Mouse (Mus musculus): ENCODE measurements around the gene Parpbp. TPM values are rescaled to one million over a fixed set of nuclear protein-coding genes. Genes with fewer than 3 reads are reported as not detected.

The Parpbp gene
- polyA plus RNA-seq, 1 experiment, result 1.9 TPM

DNA sequence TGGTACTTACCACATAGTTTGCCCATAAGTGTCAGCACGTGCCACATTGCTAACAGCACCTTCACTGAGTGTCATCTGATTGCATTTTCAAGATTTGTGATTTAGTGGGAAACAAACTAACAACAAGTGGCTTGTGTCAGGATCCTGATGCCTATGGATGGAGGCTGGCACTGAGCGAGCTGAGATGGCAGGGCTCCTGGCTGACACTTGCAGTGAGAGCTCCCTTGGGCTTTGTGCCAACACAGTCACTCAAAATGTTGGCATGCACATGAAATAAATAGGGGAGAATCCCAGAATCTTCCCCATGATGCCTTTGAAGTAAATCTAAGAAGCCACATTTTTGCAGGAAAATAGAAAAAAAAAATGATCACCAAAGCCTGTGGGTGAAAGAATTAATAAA is 33.5 kb downstream of the Parpbp start:
- TF ChIP-seq CEBPB (IDR thresholded peaks at IDR 0.05; ENCODE audit: insufficient read depth, poor library complexity, severe bottlenecking) (no peak), USF1 (IDR thresholded peaks at IDR 0.05; ENCODE audit: low read depth) (no peak), TCF3 (IDR thresholded peaks at IDR 0.05; ENCODE audit: insufficient read length, low read depth) (no peak), MYOG (IDR thresholded peaks at IDR 0.05; ENCODE audit: control insufficient read depth in 1 of 3, insufficient read depth in 1 of 3, insufficient read length in 2 of 3, low read depth in 2 of 3) (no peak)
- Histone ChIP-seq H3K4me3 (no peak overlapping the region), H3K36me3 (ENCODE audit: control insufficient read depth, insufficient read depth) (peaks cover 3% of the 10 kb centered on the region), H3K79me2 (ENCODE audit: control insufficient read depth, insufficient read depth) (no peaks in the 10 kb centered on the region), H3ac (ENCODE audit: control insufficient read depth, insufficient read length) (no peak overlapping the region), H3K4me2 (ENCODE audit: low read depth) (no peak overlapping the region), H3K27me3 (ENCODE audit: control insufficient read depth, insufficient read depth, insufficient read length) (no peaks in the 10 kb centered on the region)

DNA sequence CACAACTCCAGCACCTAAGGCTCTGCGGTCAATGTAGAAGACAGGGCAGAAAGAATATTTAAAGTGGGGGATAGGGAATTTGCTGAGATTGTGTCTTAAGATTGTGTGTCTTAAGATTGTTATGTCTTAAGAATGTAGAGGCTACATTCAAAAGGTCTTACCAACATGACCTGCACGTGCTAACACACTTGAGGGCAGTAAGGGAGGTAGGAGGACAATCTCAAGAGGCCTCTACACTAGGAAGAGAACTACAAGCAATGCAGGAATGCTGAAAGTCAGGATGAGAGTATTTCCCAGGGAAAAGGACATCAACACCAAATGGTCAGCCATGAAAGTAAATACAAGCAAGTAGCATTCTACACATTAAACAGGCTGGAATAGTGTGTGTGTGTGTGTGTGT is 40.6 kb downstream of the Parpbp start:
- H3K27me3 ChIP-seq (ENCODE audit: control insufficient read depth, insufficient read depth, insufficient read length), result no peaks in the 10 kb centered on the region
- H3K36me3 ChIP-seq (ENCODE audit: control insufficient read depth, insufficient read depth), result peaks cover 3% of the 10 kb centered on the region
- H3K79me2 ChIP-seq (ENCODE audit: control insufficient read depth, insufficient read depth), result no peaks in the 10 kb centered on the region
- no peak overlapping the region for H3ac ChIP-seq (ENCODE audit: control insufficient read depth, insufficient read length)
- TF ChIP-seq MYOD1 (IDR thresholded peaks at IDR 0.05; ENCODE audit: control insufficient read depth in 1 of 3, insufficient read length in 2 of 3, low read depth in 2 of 3), result no peak
- no peak for TF ChIP-seq TCF12 (IDR thresholded peaks at IDR 0.05; ENCODE audit: insufficient read depth, poor library complexity, severe bottlenecking)
- TF ChIP-seq POLR2A (IDR thresholded peaks at IDR 0.05; ENCODE audit: insufficient read length, low read depth), result no peak
- no peak for TF ChIP-seq E2F4 (IDR thresholded peaks at IDR 0.05; ENCODE audit: insufficient read depth)
- TF ChIP-seq TCF3 (IDR thresholded peaks at IDR 0.05; ENCODE audit: insufficient read length, low read depth), result no peak
- no peak for TF ChIP-seq POLR2AphosphoS2 (IDR thresholded peaks at IDR 0.05; ENCODE audit: insufficient read length, low read depth)
- no peak for TF ChIP-seq USF1 (IDR thresholded peaks at IDR 0.05; ENCODE audit: low read depth)
- TF ChIP-seq CEBPB (IDR thresholded peaks at IDR 0.05; ENCODE audit: insufficient read depth, poor library complexity, severe bottlenecking), result no peak
- TF ChIP-seq MYOG (IDR thresholded peaks at IDR 0.05; ENCODE audit: control insufficient read depth in 1 of 3, insufficient read depth in 1 of 3, insufficient read length in 2 of 3, low read depth in 2 of 3), result no peak
- no peak for TF ChIP-seq SRF (IDR thresholded peaks at IDR 0.05; ENCODE audit: control insufficient read depth, insufficient read length, low read depth)
- TF ChIP-seq MAX (IDR thresholded peaks at IDR 0.05; ENCODE audit: low read depth), result no peak
- TF ChIP-seq REST (IDR thresholded peaks at IDR 0.05; ENCODE audit: insufficient read depth, insufficient read length), result no peak
- H3K4me3 ChIP-seq, result no peak overlapping the region
- no peak overlapping the region for H3K4me2 ChIP-seq (ENCODE audit: low read depth)

DNA sequence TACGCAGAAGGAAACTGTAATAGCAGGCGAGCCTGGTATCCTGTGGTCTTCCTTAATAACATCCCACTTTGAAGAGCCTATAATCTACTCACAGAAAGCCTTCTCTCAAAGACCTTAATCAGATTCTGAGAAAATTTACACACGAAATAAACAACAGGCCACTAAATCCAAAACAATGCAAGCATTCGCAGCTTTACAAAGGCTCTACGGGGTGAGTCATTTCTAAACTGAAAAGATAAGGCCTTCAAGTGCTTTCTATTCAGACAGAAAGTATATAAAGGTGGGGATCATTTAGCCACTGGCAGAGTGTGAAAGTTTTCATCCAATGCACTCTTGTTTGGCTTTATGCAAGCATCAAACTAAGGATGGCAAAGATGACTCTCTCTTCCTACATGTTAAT is 56.0 kb downstream of the Parpbp start, which contains the start of gene Pmch:
Gene Pmch (plus strand): TSS at position 301 of the 400 bp plus-strand sequence.
- H3K27me3 ChIP-seq (ENCODE audit: control insufficient read depth, insufficient read depth, insufficient read length), result no peaks in the 10 kb centered on the region
- no peaks in the 10 kb centered on the region for H3K79me2 ChIP-seq (ENCODE audit: control insufficient read depth, insufficient read depth)
- H3ac ChIP-seq (ENCODE audit: control insufficient read depth, insufficient read length), result no peak within 1 kb of the TSS
- H3K36me3 ChIP-seq (ENCODE audit: control insufficient read depth, insufficient read depth), result peaks cover 7% of the 10 kb centered on the region
- TF ChIP-seq REST (IDR thresholded peaks at IDR 0.05; ENCODE audit: insufficient read depth, insufficient read length), result no peak
- TF ChIP-seq TCF12 (IDR thresholded peaks at IDR 0.05; ENCODE audit: insufficient read depth, poor library complexity, severe bottlenecking), result no peak
- no peak for TF ChIP-seq E2F4 (IDR thresholded peaks at IDR 0.05; ENCODE audit: insufficient read depth)
- no peak within 1 kb of the TSS for H3K4me3 ChIP-seq
- no peak within 1 kb of the TSS for H3K4me2 ChIP-seq (ENCODE audit: low read depth)

DNA sequence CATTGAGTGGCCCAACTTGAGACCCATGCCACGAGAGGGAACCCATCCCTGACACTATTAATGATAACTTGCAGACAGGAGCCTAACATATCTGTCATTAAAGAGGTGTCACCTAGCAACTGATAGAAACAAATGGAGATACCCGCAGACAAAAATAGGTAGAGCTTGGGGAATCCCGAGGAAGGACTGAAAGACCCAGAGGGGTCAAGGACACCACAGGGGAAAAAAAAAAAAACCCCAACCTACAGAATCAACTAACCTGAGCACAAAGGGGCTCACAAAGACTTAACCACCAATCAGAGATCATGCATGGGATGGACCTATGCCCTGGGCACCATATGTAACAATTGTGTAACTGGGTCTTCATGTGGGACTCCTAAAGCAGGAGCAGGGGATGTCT is 79.4 kb downstream of the Parpbp start:
- H3K27me3 ChIP-seq (ENCODE audit: control insufficient read depth, insufficient read depth, insufficient read length), result no peaks in the 10 kb centered on the region
- H3K4me2 ChIP-seq (ENCODE audit: low read depth), result no peak overlapping the region
- H3K79me2 ChIP-seq (ENCODE audit: control insufficient read depth, insufficient read depth), result no peaks in the 10 kb centered on the region
- H3ac ChIP-seq (ENCODE audit: control insufficient read depth, insufficient read length), result no peak overlapping the region
- no peak for TF ChIP-seq MYOG (IDR thresholded peaks at IDR 0.05; ENCODE audit: control insufficient read depth in 1 of 3, insufficient read depth in 1 of 3, insufficient read length in 2 of 3, low read depth in 2 of 3)
- no peak for TF ChIP-seq POLR2A (IDR thresholded peaks at IDR 0.05; ENCODE audit: insufficient read length, low read depth)
- TF ChIP-seq SRF (IDR thresholded peaks at IDR 0.05; ENCODE audit: control insufficient read depth, insufficient read length, low read depth), result no peak
- TF ChIP-seq TCF12 (IDR thresholded peaks at IDR 0.05; ENCODE audit: insufficient read depth, poor library complexity, severe bottlenecking), result no peak
- no peak for TF ChIP-seq E2F4 (IDR thresholded peaks at IDR 0.05; ENCODE audit: insufficient read depth)
- TF ChIP-seq POLR2AphosphoS2 (IDR thresholded peaks at IDR 0.05; ENCODE audit: insufficient read length, low read depth), result no peak
- TF ChIP-seq MYOD1 (IDR thresholded peaks at IDR 0.05; ENCODE audit: control insufficient read depth in 1 of 3, insufficient read length in 2 of 3, low read depth in 2 of 3), result no peak
- TF ChIP-seq USF1 (IDR thresholded peaks at IDR 0.05; ENCODE audit: low read depth), result no peak
- no peak for TF ChIP-seq MAX (IDR thresholded peaks at IDR 0.05; ENCODE audit: low read depth)
- TF ChIP-seq TCF3 (IDR thresholded peaks at IDR 0.05; ENCODE audit: insufficient read length, low read depth), result no peak
- TF ChIP-seq REST (IDR thresholded peaks at IDR 0.05; ENCODE audit: insufficient read depth, insufficient read length), result no peak
- TF ChIP-seq CEBPB (IDR thresholded peaks at IDR 0.05; ENCODE audit: insufficient read depth, poor library complexity, severe bottlenecking), result no peak
- no peak overlapping the region for H3K4me3 ChIP-seq
- H3K36me3 ChIP-seq (ENCODE audit: control insufficient read depth, insufficient read depth), result no peaks in the 10 kb centered on the region

DNA sequence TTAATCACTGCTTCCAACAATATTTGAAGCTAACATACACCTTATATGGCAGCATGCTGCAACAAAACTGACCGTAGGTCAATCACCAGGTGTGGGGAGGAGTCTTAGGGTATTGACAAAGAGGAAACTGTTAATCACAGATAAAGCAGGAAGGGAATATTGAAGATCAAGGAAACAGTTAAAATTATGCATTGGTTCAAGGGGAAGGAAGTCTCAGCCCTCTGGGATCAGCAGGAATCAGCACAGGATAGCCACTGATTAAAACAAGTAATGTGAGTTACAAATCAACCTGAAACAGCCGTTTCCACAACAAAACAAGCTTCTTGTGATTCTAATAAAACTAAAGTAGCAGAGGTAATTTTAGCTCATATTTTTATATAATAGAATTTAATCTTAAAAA is 81.9 kb downstream of the Parpbp start:
- TF ChIP-seq USF1 (IDR thresholded peaks at IDR 0.05; ENCODE audit: low read depth), result no peak
- no peak for TF ChIP-seq CEBPB (IDR thresholded peaks at IDR 0.05; ENCODE audit: insufficient read depth, poor library complexity, severe bottlenecking)
- TF ChIP-seq MYOD1 (IDR thresholded peaks at IDR 0.05; ENCODE audit: control insufficient read depth in 1 of 3, insufficient read length in 2 of 3, low read depth in 2 of 3), result no peak
- H3ac ChIP-seq (ENCODE audit: control insufficient read depth, insufficient read length), result no peak overlapping the region
- no peaks in the 10 kb centered on the region for H3K36me3 ChIP-seq (ENCODE audit: control insufficient read depth, insufficient read depth)
- H3K4me3 ChIP-seq, result no peak overlapping the region
- H3K4me2 ChIP-seq (ENCODE audit: low read depth), result no peak overlapping the region
- H3K27me3 ChIP-seq (ENCODE audit: control insufficient read depth, insufficient read depth, insufficient read length), result no peaks in the 10 kb centered on the region
- H3K79me2 ChIP-seq (ENCODE audit: control insufficient read depth, insufficient read depth), result no peaks in the 10 kb centered on the region
